Mouse (Mus musculus) MEL (cell line): Measurements from ENCODE around the gene Eif4e3.

Experiments
- CHD2 ChIP-seq: IDR thresholded peaks from 2 replicates; pipeline ENCODE4 v1.6.1; 2011; ENCODE audit warnings: low read length, improper control_type of control experiment
- CTCF ChIP-seq, 3 experiments: IDR thresholded peaks in 2 of 3; conservative IDR thresholded peaks in 1 of 3; 2 replicates each; pipeline ENCODE4 v1.5.1; 2011 to 2012; ENCODE audit warnings: low read length in 3 of 3, low read depth in 2 of 3, mild to moderate bottlenecking in 2 of 3, improper control_type of control experiment in 1 of 3, inconsistent platforms in 1 of 3, mixed read lengths in 1 of 3, moderate library complexity in 1 of 3; ENCODE audit not compliant: control insufficient read depth in 1 of 3, insufficient read depth in 1 of 3, poor library complexity in 1 of 3, severe bottlenecking in 1 of 3
- E2F4 ChIP-seq: IDR thresholded peaks from 2 replicates; pipeline ENCODE4 v1.6.1; 2011; ENCODE audit warnings: low read depth, low read length, improper control_type of control experiment, borderline replicate concordance
- EP300 ChIP-seq, 2 experiments: IDR thresholded peaks; 2 replicates each; pipeline ENCODE4 v1.6.1; 2011; ENCODE audit warnings: improper control_type of control experiment in 2 of 2, low read length in 2 of 2, low read depth in 1 of 2, mild to moderate bottlenecking in 1 of 2
- GABPA ChIP-seq: IDR thresholded peaks from 2 replicates; pipeline ENCODE4 v1.6.1; 2012; ENCODE audit warnings: low read depth, mild to moderate bottlenecking, inconsistent platforms, low read length, improper control_type of control experiment, moderate library complexity
- GATA1 ChIP-seq: IDR thresholded peaks from 2 replicates; pipeline ENCODE4 v1.6.1; 2011; ENCODE audit warnings: low read depth, low read length, improper control_type of control experiment
- MXI1 ChIP-seq: IDR thresholded peaks from 2 replicates; pipeline ENCODE4 v1.6.1; 2011; ENCODE audit warnings: mild to moderate bottlenecking, low read depth, low read length, improper control_type of control experiment
- MYB ChIP-seq: IDR thresholded peaks from 2 replicates; pipeline ENCODE4 v1.6.1; 2011; ENCODE audit warnings: mild to moderate bottlenecking, low read depth, low read length, improper control_type of control experiment
- MYC ChIP-seq: IDR thresholded peaks from 2 replicates; pipeline ENCODE4 v1.6.1; 2011; ENCODE audit warnings: low read depth, mild to moderate bottlenecking, low read length, improper control_type of control experiment, moderate library complexity
- NELFE ChIP-seq: IDR thresholded peaks from 2 replicates; pipeline ENCODE4 v1.6.1; 2011; ENCODE audit warnings: low read depth, low read length, improper control_type of control experiment
- POLR2A ChIP-seq, 2 experiments: IDR thresholded peaks; 2 replicates each; pipeline ENCODE4 v1.6.1; 2011 to 2012; ENCODE audit warnings: low read length in 2 of 2, mild to moderate bottlenecking in 2 of 2, control low read depth in 1 of 2, improper control_type of control experiment in 1 of 2, low read depth in 1 of 2, moderate library complexity in 1 of 2; ENCODE audit not compliant: control insufficient read depth in 1 of 2, insufficient read depth in 1 of 2, poor library complexity in 1 of 2
- TAL1 ChIP-seq: IDR thresholded peaks from 2 replicates; pipeline ENCODE4 v1.6.1; 2012; ENCODE audit warnings: mild to moderate bottlenecking, inconsistent platforms, low read length, moderate library complexity, mixed read lengths
- USF1 ChIP-seq: IDR thresholded peaks from 2 replicates; pipeline ENCODE4 v1.6.1; 2014; ENCODE audit warnings: low read depth, mild to moderate bottlenecking, inconsistent platforms, low read length, improper control_type of control experiment, moderate library complexity

DNA sequence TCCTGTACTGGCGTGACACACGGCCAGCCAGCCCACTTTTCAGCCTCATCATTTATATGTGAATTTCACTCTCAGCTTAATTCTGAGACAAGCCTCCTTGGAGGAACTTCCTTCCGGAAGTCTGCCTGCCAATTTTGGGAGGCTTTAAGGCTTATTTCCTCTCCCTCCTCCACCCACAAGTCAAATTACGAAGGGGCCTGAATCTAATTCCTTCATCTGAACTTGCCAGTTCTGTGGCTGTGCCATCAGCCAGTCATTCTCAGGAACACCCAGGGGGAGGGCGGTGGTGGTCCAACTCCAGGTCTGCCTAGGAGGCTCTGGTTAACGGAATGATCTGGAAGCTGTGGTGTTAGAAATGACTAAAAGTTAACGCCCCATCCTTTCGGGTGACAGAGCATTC, 65.7 kb downstream of the Eif4e3 start:
- TF ChIP-seq EP300 (IDR thresholded peaks at IDR 0.05; ENCODE audit: low read depth in 1 of 2, low read length in 2 of 2) (no peak), MXI1 (no peak), USF1 (no peak), CTCF (IDR thresholded peaks at IDR 0.05 in 2 of 3, conservative IDR thresholded peaks at IDR 0.05 in 1 of 3; ENCODE audit: control insufficient read depth in 1 of 3, insufficient read depth in 1 of 3, low read depth in 2 of 3, low read length in 3 of 3, poor library complexity in 1 of 3, severe bottlenecking in 1 of 3) (no peak), GATA1 (no peak), MYC (no peak), TAL1 (no peak), NELFE (no peak), GABPA (no peak), MYB (no peak), POLR2A (IDR thresholded peaks at IDR 0.05; ENCODE audit: control insufficient read depth in 1 of 2, insufficient read depth in 1 of 2, low read depth in 1 of 2, low read length in 2 of 2, poor library complexity in 1 of 2) (no peak), CHD2 (no peak), E2F4 (no peak)
